ENCODE assay signal across 17 mouse cellular contexts in the genomic region with DNA sequence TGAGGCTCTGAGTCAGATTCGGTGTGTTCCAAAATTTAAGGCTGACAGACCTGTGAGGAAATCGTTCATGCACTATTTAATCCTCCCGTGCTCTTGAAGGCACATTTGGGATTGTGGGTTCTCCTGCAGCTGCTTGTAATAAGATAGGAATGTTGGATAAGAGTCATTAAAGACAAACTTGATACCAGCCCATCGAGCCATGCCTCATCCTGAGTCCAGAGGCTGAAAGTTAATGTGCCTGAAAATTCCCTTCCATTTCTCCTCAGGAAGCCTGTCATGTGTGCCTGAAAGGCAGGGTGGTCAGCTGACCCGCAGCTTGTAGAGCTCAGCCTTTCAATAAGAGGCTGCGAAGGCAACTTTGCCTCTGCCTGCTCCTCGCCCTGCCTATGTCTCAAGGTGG.
DNase-seq lines count a peak whose midpoint lies in the region; ATAC-seq and TF ChIP-seq lines count a peak whose summit lies in the region.
"Had no signal": no experiment of that assay in that cellular context is flagged by ENCODE, and none has a peak within 500 bp of the region (broad histone marks: within the 10 kb centered on the region; RNA-seq: fewer than 3 reads in every experiment).

No protein-coding gene starts in this region.

- H3K4me1 ChIP-seq in kidney, adult 2 months (ENCODE audit: control insufficient read depth, insufficient read depth, low read length) = no peaks in the 10 kb centered on the region
- H3K4me1 ChIP-seq in embryonic fibroblast, embryonic 13.5 days (ENCODE audit: control insufficient read depth, insufficient read depth, low read length) = peaks cover 3% of the 10 kb centered on the region; the same call in 1 of the 2 replicates
- peaks cover 7% of the 10 kb centered on the region for H3K4me1 ChIP-seq in limb, embryonic 13.5 days
- 0 out of 2 replicates have a peak, but pooled peaks cover 4% of the 10 kb centered on the region for H3K4me1 ChIP-seq in hindbrain, embryonic 13.5 days (replicated peaks)
- H3K4me1 ChIP-seq: heart, embryonic 13.5 days; megakaryocyte, embryonic 14.5 days had no signal

- H3K27ac ChIP-seq in kidney, adult 2 months (ENCODE audit: insufficient read depth, low read depth, low read length) = no peak overlapping the region
- peak overlapping the region; percentile 28; the same call in 1 of the 2 replicates for H3K27ac ChIP-seq in embryonic fibroblast, embryonic 13.5 days (ENCODE audit: insufficient read depth, low read length)
- H3K27ac ChIP-seq in limb, embryonic 13.5 days = peak overlapping the region; percentile 22; the same call in 1 of the 2 replicates
- H3K27ac ChIP-seq in hindbrain, embryonic 13.5 days = no peak overlapping the region
- H3K27ac ChIP-seq: forebrain, embryonic 12.5 days; heart, embryonic 13.5 days; layer of hippocampus, adult 2 months; liver, embryonic 14.5 days; neural tube, embryonic 12.5 days had no signal

- H3K9ac ChIP-seq in limb, embryonic 13.5 days = no peak overlapping the region
- H3K9ac ChIP-seq in hindbrain, embryonic 13.5 days = no peak overlapping the region
- H3K9ac ChIP-seq: forebrain, embryonic 12.5 days; heart, embryonic 13.5 days; liver, embryonic 14.5 days; neural tube, embryonic 12.5 days had no signal

- no peak for TF ChIP-seq CTCF in kidney, adult 2 months (conservative IDR thresholded peaks at IDR 0.05; ENCODE audit: insufficient read depth, insufficient read length, low read depth, low read length)
- no peak for TF ChIP-seq CTCF in embryonic fibroblast, embryonic 13.5 days (IDR thresholded peaks at IDR 0.05; ENCODE audit: borderline replicate concordance, insufficient read depth, low read length)

- no peaks in the 10 kb centered on the region for H3K27me3 ChIP-seq in kidney, adult 2 months (replicated peaks; ENCODE audit: control insufficient read depth, insufficient read depth, low read length)
- no peaks in the 10 kb centered on the region for H3K27me3 ChIP-seq in limb, embryonic 13.5 days
- no peaks in the 10 kb centered on the region for H3K27me3 ChIP-seq in hindbrain, embryonic 13.5 days
- H3K27me3 ChIP-seq: forebrain, embryonic 12.5 days; heart, embryonic 13.5 days; megakaryocyte, embryonic 14.5 days; neural tube, embryonic 12.5 days had no signal

- no peak overlapping the region for H3K4me3 ChIP-seq in kidney, adult 2 months (ENCODE audit: insufficient read depth, low read depth, low read length)
- no peak overlapping the region for H3K4me3 ChIP-seq in embryonic fibroblast, embryonic 13.5 days (ENCODE audit: insufficient read depth, low read length)
- no peak overlapping the region for H3K4me3 ChIP-seq in limb, embryonic 13.5 days
- no peak overlapping the region for H3K4me3 ChIP-seq in hindbrain, embryonic 13.5 days
- H3K4me3 ChIP-seq: forebrain, embryonic 12.5 days; heart, embryonic 13.5 days; layer of hippocampus, adult 2 months; megakaryocyte, embryonic 14.5 days; neural tube, embryonic 12.5 days had no signal

- H3K36me3 ChIP-seq in kidney, adult 2 months (ENCODE audit: control insufficient read depth, insufficient read depth, low read length) = no peaks in the 10 kb centered on the region
- H3K36me3 ChIP-seq in limb, embryonic 13.5 days = no peaks in the 10 kb centered on the region
- no peaks in the 10 kb centered on the region for H3K36me3 ChIP-seq in hindbrain, embryonic 13.5 days
- H3K36me3 ChIP-seq: forebrain, embryonic 12.5 days; heart, embryonic 13.5 days; neural tube, embryonic 12.5 days had no signal

- H3K9me3 ChIP-seq in limb, embryonic 13.5 days = peaks cover 3% of the 10 kb centered on the region; the same call in 1 of the 2 replicates
- peaks cover 6% of the 10 kb centered on the region; the same call in 1 of the 2 replicates for H3K9me3 ChIP-seq in hindbrain, embryonic 13.5 days
- H3K9me3 ChIP-seq: heart, embryonic 13.5 days had no signal

- peak; percentile 81 for ATAC-seq in limb, embryonic 13.5 days (ENCODE audit: low FRiP score, low read depth)
- ATAC-seq in cerebellum, adult (ENCODE audit: insufficient number of reproducible peaks, low FRiP score, low TSS enrichment) = no peak
- ATAC-seq in hindbrain, embryonic 13.5 days (ENCODE audit: low FRiP score) = no peak
- ATAC-seq: lung, postnatal 0 days had no signal

- 30% methylated on average over 7 of the region's 7 CpGs for WGBS in kidney, adult 2 months
- 35% methylated on average over 7 of the region's 7 CpGs for WGBS in limb, embryonic 13.5 days
- WGBS in hindbrain, embryonic 13.5 days = 77% methylated on average over 7 of the region's 7 CpGs

- H3K4me2 ChIP-seq in limb, embryonic 13.5 days (replicated peaks) = peak overlapping the region; percentile 43
- H3K4me2 ChIP-seq in hindbrain, embryonic 13.5 days = no peak overlapping the region
- H3K4me2 ChIP-seq: forebrain, embryonic 12.5 days; heart, embryonic 13.5 days; neural tube, embryonic 12.5 days had no signal

- DNase-seq in kidney, adult 2 months = peak; percentile 14
- DNase-seq in kidney, postnatal 36 days = no peak
- peak; percentile 69 for DNase-seq in Muller cell, postnatal 12 days (ENCODE audit: inconsistent ontology term)
- no peak for DNase-seq in lung, postnatal 25 days (ENCODE audit: low spot score)
- DNase-seq: cerebellum, postnatal 10 days; thymus, postnatal 25 days had no signal

- TF ChIP-seq POLR2A in kidney, adult 2 months (IDR thresholded peaks at IDR 0.05; ENCODE audit: low read depth, low read length) = no peak
- TF ChIP-seq POLR2A in embryonic fibroblast, embryonic 13.5 days (IDR thresholded peaks at IDR 0.05; ENCODE audit: low read depth, low read length) = no peak

Comparison
In these comparisons a context has a peak if more than half of its experiments do, and no peak if none do; other contexts are left out.
1. DNase-seq: peak in kidney, adult 2 months (single experiment) and Muller cell, postnatal 12 days (single experiment); none in kidney, postnatal 36 days (0 of 2) and lung, postnatal 25 days (single experiment).
2. H3K27ac ChIP-seq: peak in embryonic fibroblast, embryonic 13.5 days (single experiment) and limb, embryonic 13.5 days (single experiment); none in kidney, adult 2 months (single experiment) and hindbrain, embryonic 13.5 days (single experiment).